Mouse (Mus musculus) midbrain, embryonic 10.5 days (tissue): ENCODE data around the gene Aacs. TPM values are rescaled to one million over a fixed set of nuclear protein-coding genes. Genes with fewer than 3 reads are reported as not detected.
"Not testable (repeated sequence)": the region's sequence is repeated elsewhere in the genome, so short reads cannot be mapped to it uniquely, and the experiment has no call there.

Experiments used
- DNase-seq: peaks from one replicate; pipeline ENCODE4 v3.0.0-alpha.2; 2017; ENCODE audit warnings: low spot score
- H3K27ac ChIP-seq: fragments of 300-500 bp; sonication (generic); replicated peaks from 2 replicates; pipeline ENCODE4 v1.5.1; 2016; ENCODE audit warnings: mild to moderate bottlenecking
- H3K27me3 ChIP-seq: fragments of 300-500 bp; sonication (generic); 2 replicates; pipeline ENCODE4 v1.6.1; 2016; ENCODE audit warnings: low read depth, mild to moderate bottlenecking; ENCODE audit not compliant: poor library complexity, severe bottlenecking
- H3K36me3 ChIP-seq: fragments of 300-500 bp; sonication (generic); 2 replicates; pipeline ENCODE4 v1.6.1; 2016; ENCODE audit warnings: mild to moderate bottlenecking, moderate library complexity
- H3K4me1 ChIP-seq: fragments of 300-500 bp; sonication (generic); 2 replicates; pipeline ENCODE4 v1.6.1; 2016
- H3K4me3 ChIP-seq: fragments of 300-500 bp; sonication (generic); 2 replicates; pipeline ENCODE4 v1.5.1; 2016; ENCODE audit warnings: mild to moderate bottlenecking, moderate library complexity
- H3K9me3 ChIP-seq: fragments of 300-500 bp; sonication (generic); replicated peaks from 2 replicates; pipeline ENCODE4 v1.6.1; 2016; ENCODE audit warnings: mild to moderate bottlenecking
- WGBS: fragments of 180-500 bp; shearing (Covaris S2); methylation state at CpG from one replicate; pipeline ENCODE4 v1.1.7; 2016; 5-methylcytosine and 5-hydroxymethylcytosine counted together
- polyA plus RNA-seq: library from polyadenylated mRNA; unstranded; fragments of >200 nt; fragmentation: Nextera tagmentation; extraction: Ambion mirVana; gene quantifications from 2 replicates; pipeline ENCODE4 v1.2.1, GENCODE M21; 2016

Gene Aacs
- polyA plus RNA-seq, result 63.9 and 71.5 TPM in 2 replicates

DNA sequence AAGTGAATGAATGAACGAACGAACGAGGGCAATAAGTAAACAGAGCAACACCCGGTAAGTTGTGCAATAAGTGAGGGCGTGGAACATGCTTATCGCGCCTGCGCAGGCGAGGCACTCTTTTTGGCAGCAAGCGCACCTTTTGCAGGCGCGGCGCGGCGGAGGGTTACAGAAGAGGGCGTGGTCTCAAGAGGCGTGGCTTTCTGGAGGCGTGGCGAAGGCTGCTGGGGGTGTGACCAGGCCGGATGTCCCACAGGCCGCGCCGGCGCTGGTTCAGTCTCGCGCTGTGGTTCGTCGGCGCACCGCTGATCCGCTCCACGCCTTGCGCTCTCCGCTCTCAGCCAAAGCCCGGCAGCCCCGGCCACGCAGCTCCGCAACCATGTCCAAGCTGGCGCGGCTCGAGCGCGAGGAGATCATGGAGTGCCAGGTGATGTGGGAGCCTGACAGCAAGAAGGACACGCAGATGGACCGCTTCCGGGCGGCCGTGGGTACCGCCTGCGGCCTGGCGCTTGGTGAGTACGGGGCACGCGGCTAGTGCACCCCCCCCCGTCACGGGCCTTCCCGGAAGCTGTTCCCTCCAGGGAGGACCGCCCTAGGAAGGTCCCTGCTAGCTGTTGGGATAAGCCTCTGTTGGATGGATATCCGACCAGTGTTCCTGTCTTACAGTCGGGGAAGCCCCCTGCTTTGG lies at the start of gene Aacs:
TSS of gene Aacs (plus strand) at position 214 of the 685 bp plus-strand sequence.
- Histone ChIP-seq H3K9me3 (no peaks in the 10 kb centered on the region), H3K4me1 (peaks cover 45% of the 10 kb centered on the region), H3K4me3 (peak within 1 kb of the TSS; percentile 95), H3K27ac (peak within 1 kb of the TSS; percentile 87), H3K27me3 (no peaks in the 10 kb centered on the region; the same call in 1 of the 2 replicates), H3K36me3 (peaks cover 19% of the 10 kb centered on the region)
- under 1% methylated on average over 60 of the region's 60 CpGs for WGBS
- peak; percentile 97 for DNase-seq

DNA sequence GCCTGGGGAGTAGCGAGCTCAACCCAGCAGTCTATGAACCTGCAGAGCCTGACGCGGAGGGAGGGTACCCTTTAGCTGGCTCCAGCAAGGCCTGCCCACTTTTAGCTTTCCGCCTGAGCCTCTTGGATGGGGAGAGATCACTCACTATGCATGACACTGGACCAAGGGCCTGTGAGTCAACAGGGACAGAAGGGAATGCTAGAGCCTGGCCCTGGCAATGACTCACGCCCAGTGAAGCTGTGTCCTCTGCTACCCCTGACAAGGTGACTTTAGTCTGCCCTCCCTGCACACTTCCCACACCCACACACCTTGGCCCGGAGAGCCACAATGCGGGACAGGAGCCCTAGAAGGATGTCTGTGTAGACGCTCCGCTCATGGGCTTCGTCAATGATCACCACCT lies 49.3 kb upstream of the Aacs start:
- Histone ChIP-seq H3K27me3 (no peaks in the 10 kb centered on the region), H3K9me3 (no peaks in the 10 kb centered on the region), H3K4me1 (no peaks in the 10 kb centered on the region), H3K4me3 (no peak overlapping the region), H3K36me3 (peaks cover 100% of the 10 kb centered on the region), H3K27ac (no peak overlapping the region)
- WGBS, result 92% methylated on average over 10 of the region's 10 CpGs
- no peak for DNase-seq

DNA sequence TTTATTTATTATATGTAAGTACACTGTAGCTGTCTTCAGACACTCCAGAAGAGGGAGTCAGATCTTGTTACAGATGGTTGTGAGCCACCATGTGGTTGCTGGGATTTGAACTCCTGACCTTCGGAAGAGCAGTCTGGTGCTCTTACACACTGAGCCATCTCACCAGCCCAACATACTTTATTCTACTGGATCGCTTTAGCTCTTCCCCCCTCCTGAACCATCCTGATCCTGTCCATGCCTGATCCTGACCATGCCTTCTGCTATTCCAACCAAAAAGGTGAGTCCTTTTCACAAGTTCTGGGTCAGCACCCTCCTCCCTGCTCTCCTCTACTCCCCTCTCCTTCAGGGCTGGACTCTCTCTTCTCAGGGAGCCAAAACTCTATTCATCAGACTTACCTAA lies 43.3 kb upstream of the Aacs start:
- WGBS, result 89% methylated on average over 2 of the region's 2 CpGs
- H3K9me3 ChIP-seq, H3K27ac ChIP-seq, DNase-seq, H3K27me3 ChIP-seq, H3K4me3 ChIP-seq: not testable (repeated sequence)
- Histone ChIP-seq H3K4me1 (peaks cover 12% of the 10 kb centered on the region), H3K36me3 (peaks cover 47% of the 10 kb centered on the region)

DNA sequence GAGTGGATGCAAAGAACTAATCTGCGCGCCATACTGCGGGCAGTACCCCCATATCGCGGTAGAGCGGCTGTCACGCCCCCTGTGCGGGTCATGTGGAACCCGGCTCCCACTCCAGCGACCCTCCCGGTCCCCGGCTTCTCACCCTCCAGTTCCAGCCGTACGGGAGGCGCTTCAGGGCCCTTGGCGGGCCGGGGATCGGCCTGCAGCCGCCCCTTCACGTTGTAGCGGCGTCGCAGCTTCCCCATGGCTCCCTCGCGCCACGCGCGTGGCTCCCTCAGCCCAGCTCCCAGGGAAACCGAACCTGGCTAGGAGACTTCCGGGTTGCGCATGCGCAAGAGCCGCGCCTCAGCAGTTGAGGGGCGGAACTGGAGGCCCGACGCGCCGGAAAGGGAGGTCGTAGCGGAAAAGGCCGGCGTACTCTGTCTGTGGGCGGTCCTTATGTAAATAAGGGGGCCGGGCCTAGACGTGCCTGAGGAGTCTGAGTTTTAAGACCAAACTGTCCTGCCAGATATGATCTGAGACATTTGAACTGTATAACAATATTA lies 41.7 kb upstream of the Aacs start, which contains the start of gene Dhx37:
TSS of gene Dhx37 (minus strand) at position 329 of the 545 bp plus-strand sequence.
- Histone ChIP-seq H3K27me3 (no peaks in the 10 kb centered on the region), H3K36me3 (peaks cover 31% of the 10 kb centered on the region), H3K27ac (peak within 1 kb of the TSS; percentile 88), H3K9me3 (0 out of 2 replicates have a peak, but pooled peaks cover 4% of the 10 kb centered on the region), H3K4me3 (peak within 1 kb of the TSS; percentile 82), H3K4me1 (peaks cover 12% of the 10 kb centered on the region)
- DNase-seq, result peak; percentile 95
- under 1% methylated on average over 46 of the region's 46 CpGs for WGBS

DNA sequence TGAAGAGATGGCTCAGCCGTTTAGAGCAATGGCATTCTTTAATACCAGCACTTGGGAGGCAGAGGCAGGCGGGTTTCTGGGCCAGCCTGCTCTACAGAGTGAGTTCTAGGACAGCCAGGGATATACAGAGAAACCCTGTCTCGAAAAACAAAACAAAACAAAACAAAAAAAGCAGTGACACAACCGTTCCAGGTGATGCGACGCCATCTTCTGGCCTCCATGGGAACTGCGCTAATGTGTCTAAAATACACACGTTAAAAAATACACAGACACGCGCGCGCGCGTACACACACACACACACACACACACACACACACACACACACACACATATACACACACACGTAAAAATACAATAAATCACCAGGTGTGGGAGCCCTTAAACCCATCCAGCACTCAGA lies 41.3 kb upstream of the Aacs start:
- not testable (repeated sequence) for H3K9me3 ChIP-seq, H3K27me3 ChIP-seq, DNase-seq
- Histone ChIP-seq H3K27ac (0 out of 2 replicates have a peak overlapping the region, but pooled peaks have one; percentile 6), H3K36me3 (peaks cover 26% of the 10 kb centered on the region), H3K4me3 (peak overlapping the region; percentile 82), H3K4me1 (peaks cover 12% of the 10 kb centered on the region)
- 59% methylated on average over 15 of the region's 15 CpGs for WGBS

DNA sequence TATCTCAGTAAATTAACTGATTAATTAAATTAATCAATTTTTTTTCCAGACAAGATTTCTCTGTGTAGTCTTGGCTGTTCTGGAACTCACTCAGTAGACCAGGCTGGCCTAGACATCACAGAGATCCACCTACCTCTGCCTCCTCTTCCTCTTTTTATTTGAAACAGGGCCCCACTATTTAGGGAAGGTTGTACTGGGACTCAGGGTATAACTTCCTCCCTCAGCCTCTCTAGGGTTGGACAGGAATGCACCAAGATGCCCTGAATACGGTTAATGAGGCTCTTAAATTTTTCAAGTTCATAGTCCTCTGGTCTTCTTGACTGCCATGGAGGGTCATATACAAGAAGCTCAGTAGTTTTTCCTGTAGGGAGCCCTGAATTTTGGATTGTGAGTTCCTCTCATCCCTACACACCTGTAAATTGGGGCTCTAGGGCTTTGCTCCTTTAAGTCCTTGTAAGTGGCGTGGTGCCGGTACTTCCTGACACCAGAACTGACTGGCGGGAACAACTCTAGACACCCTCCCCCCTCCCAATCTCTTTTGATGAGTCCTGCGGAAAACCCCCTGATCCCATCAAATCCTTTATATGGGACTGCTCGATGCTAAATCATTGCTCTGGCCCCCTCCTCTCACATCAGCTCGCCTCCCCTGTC lies 34.9 kb upstream of the Aacs start:
- H3K4me3 ChIP-seq, result peak overlapping the region; percentile 92
- peaks cover 22% of the 10 kb centered on the region for H3K36me3 ChIP-seq
- no peaks in the 10 kb centered on the region for H3K9me3 ChIP-seq
- WGBS, result 5% methylated on average over 7 of the region's 7 CpGs
- DNase-seq, result no peak
- peak overlapping the region; percentile 96 for H3K27ac ChIP-seq
- no peaks in the 10 kb centered on the region for H3K27me3 ChIP-seq
- peaks cover 22% of the 10 kb centered on the region for H3K4me1 ChIP-seq

DNA sequence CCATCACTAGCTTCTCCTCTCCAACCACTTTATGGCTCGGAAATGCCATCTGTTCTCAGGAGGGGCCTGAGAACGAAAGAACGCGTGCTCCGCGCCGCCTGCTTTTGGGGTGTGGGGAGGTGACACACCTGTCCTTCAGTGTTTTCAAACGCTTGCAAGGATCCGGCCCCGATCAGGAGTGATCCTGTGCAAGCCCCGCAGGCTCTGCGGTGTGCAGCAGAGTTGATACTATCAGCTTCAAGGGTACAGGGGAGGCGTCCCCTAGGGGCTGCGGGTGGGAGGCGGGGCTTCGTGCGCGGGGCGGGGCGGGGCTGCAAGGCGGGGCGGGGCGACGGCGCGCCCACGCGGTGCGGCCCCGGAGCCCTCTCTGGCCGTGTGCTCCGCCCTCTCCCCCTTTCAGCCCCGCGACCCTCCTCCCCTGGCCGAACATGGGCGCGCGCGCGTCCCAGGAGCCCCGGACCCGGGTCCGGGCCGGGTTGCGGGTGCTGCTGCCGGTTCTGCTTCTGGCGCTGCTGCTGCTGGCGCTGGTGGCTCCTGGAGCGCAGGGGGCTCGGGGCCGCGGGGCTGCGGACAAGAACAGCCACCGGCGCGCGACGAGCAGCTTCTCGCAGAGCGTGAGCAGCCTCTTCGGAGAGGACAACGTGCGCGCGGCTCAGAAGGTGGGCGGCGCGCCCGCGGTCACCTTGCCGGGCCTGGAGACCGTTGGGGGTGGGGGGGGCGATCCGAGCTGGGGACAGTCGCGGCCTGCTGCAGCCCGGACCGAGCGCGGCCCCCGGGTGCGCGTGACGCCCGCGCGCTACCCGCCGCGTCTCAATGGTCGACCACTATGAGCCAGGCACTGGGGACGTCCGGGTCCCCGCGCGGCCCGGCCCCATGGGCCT lies 34.1 kb upstream of the Aacs start, which contains the start of gene Bri3bp:
TSS of gene Bri3bp (plus strand) at position 335 of the 881 bp plus-strand sequence.
- no peaks in the 10 kb centered on the region for H3K27me3 ChIP-seq
- peak; percentile 85 for DNase-seq
- under 1% methylated on average over 86 of the region's 97 CpGs for WGBS
- H3K27ac ChIP-seq, result peak within 1 kb of the TSS; percentile 96
- peaks cover 30% of the 10 kb centered on the region for H3K36me3 ChIP-seq
- H3K4me3 ChIP-seq, result peak within 1 kb of the TSS; percentile 92
- no peaks in the 10 kb centered on the region for H3K9me3 ChIP-seq
- H3K4me1 ChIP-seq, result peaks cover 22% of the 10 kb centered on the region

DNA sequence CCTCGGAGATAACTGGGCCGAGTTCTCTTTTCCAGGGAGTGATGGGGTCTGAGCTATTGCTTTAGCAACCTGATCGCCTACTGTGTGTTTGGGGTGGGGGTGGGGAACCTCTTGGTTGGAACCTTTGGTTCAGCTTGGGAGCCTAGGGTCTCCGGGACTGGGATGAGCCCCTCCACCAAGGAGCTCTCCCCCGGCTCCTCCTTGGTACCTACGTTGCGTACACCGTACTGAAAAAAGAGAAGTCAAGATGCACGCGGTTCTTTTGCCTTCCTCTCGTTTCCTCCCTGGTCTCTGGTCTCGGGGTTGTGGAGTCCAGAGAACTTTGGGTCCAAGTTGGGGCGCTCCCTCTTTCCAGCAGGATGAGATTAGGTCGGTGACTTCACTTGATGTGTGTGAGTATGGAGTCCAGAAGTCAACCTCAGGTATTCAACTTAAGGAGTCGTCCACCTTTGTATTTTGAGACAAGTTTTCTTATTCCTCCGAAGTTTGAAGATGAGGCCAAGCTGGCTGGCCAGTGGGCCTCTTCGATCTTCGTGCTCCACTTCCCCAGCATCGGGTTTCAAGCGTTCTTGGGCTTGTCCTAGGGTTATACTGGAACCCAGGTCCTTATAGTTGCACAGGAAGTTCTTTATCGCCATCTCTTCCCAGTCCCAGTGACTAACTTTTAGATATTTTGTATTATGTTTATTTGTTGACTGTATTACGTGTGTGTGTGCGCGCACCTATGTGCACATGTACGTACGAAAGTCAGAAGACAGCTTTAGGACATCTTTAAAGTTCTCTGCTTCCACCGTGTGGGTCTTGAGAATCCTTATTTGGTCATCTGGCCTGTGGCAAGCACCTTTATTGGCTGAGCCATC lies 33.2 kb upstream of the Aacs start:
- H3K4me3 ChIP-seq, result peak overlapping the region; percentile 92
- no peaks in the 10 kb centered on the region for H3K27me3 ChIP-seq
- no peak for DNase-seq
- H3K4me1 ChIP-seq, result peaks cover 22% of the 10 kb centered on the region
- H3K27ac ChIP-seq, result peak overlapping the region; percentile 96
- H3K36me3 ChIP-seq, result peaks cover 30% of the 10 kb centered on the region
- 24% methylated on average over 27 of the region's 27 CpGs for WGBS
- H3K9me3 ChIP-seq, result no peaks in the 10 kb centered on the region

DNA sequence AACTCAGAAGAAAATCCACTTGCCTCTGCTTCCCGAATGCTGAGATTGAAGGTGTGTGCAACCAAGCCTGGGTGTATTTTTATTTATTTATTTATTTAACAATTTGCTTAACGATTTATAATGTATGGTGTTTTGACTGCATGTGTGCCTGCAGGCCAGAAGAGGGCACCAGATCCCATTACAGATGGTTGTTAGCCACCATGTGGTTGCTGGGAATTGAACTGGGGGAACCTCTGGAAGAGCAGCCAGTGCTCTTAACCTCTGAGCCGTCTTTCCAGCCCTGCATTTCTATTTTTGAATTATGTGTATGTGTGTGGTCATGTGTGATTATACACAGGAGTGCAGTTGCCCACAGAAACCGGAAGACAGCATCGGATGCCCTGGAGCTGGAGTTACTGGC lies 32.3 kb upstream of the Aacs start:
- no peak overlapping the region for H3K4me3 ChIP-seq
- WGBS, result 92% methylated on average over 5 of the region's 5 CpGs
- peaks cover 30% of the 10 kb centered on the region for H3K36me3 ChIP-seq

DNA sequence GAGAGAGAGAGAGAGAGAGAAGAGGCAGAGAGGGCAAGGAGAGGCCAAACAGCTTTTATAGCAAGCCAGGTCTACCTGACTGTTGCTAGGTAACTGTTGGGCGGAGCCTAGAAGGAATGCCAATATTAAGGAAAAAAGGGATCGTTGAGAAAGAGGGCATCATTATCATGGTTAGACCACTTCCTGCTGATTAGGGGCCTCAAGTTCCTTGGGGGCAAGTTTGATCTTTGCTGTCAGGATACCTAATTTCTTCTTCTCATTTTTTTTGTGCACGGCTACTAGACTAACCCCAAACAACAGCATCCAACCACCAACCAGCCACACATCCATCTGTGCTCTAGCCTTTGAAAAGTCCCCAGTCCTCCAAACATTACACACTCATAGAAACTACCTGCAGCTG lies 31.7 kb upstream of the Aacs start:
- 90% methylated on average over 3 of the region's 3 CpGs for whole genome bisulfite sequencing

More for the DNA sequence above, 32.3 kb upstream of the Aacs start:
- no peak for DNase-seq
- Histone ChIP-seq H3K4me1 (peaks cover 22% of the 10 kb centered on the region), H3K27ac (no peak overlapping the region), H3K27me3 (no peaks in the 10 kb centered on the region), H3K9me3 (no peaks in the 10 kb centered on the region)

DNA sequence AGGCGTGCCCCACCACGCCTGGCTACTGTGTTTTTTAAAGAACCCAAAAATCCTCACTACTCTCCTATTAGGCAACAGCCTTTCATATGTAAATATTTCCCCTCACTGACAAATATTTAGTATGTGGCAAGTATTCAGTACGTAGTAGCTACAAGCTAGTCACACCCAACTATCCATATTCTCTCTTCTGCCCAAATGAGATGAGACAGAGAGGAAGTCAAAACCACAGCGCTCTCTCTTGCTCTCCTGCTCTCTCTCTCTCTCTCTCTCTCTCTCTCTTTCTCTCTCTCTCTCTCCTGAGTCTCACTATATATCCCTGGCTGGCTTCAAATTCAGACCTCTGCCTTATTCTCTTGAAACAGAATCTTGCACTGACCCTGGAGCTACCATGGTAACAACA lies 31.1 kb upstream of the Aacs start:
- H3K4me3 ChIP-seq, result no peak overlapping the region
- no peak overlapping the region for H3K27ac ChIP-seq
- DNase-seq, result no peak
- no peaks in the 10 kb centered on the region for H3K27me3 ChIP-seq
- H3K9me3 ChIP-seq, result no peaks in the 10 kb centered on the region
- 91% methylated on average over 4 of the region's 4 CpGs for WGBS
- H3K4me1 ChIP-seq, result peaks cover 22% of the 10 kb centered on the region
- H3K36me3 ChIP-seq, result peaks cover 36% of the 10 kb centered on the region

More for the DNA sequence above, 31.7 kb upstream of the Aacs start:
- no peak overlapping the region for H3K4me3 ChIP-seq
- H3K27me3 ChIP-seq, result no peaks in the 10 kb centered on the region
- peaks cover 22% of the 10 kb centered on the region for H3K4me1 ChIP-seq
- peaks cover 32% of the 10 kb centered on the region for H3K36me3 ChIP-seq
- no peak overlapping the region for H3K27ac ChIP-seq
- H3K9me3 ChIP-seq, result no peaks in the 10 kb centered on the region
- DNase-seq, result no peak
